Mouse (Mus musculus): Measurements from ENCODE around the gene Hoxd13.

GRCm38 (mm10) chr2:74697567-74698121 is 29.5 kb downstream of the Hoxd13 start, which contains the start of gene Hoxd9:
- no peak for TF ChIP-seq CTCF (IDR thresholded peaks at IDR 0.05; ENCODE audit: low read depth)
- no peak for TF ChIP-seq EP300 (IDR thresholded peaks at IDR 0.05; ENCODE audit: low read depth)
